Mouse (Mus musculus) common myeloid progenitor, adult 5-6 weeks (primary cell): ENCODE results near the gene Isl1. TPM values are rescaled to one million over a fixed set of nuclear protein-coding genes. Genes with fewer than 3 reads are reported as not detected.

Experiments used
- ATAC-seq: replicated peaks from 2 replicates; pipeline ENCODE4 v1.8.0; 2016; ENCODE audit warnings: low read depth, mild to moderate bottlenecking, moderate TSS enrichment, inconsistent platforms; ENCODE audit not compliant: poor library complexity, severe bottlenecking
- total RNA-seq: library from RNA; stranded (forward); fragments of 200-1000, 187-1606 nt; gene quantifications from 2 replicates; pipeline ENCODE4 v1.2.3, GENCODE M21; 2017

The Isl1 gene
- total RNA-seq = not detected in 2 replicates

GRCm38 (mm10) chr13:116309584-116310462, at the start of gene Isl1:
Isl1 (minus strand) TSS chr13:116309689.
- ATAC-seq = peak; percentile 88

GRCm38 (mm10) chr13:116335763-116336162, 26.3 kb upstream of the Isl1 start:
- ATAC-seq = no peak

- no peak for ATAC-seq
Measured at GRCm38 (mm10) chr13:116313636-116314530, 4.4 kb upstream of the Isl1 start.

GRCm38 (mm10) chr13:116311871-116312720, 2.6 kb upstream of the Isl1 start:
- no peak for ATAC-seq

GRCm38 (mm10) chr13:116311011-116311410, 1.5 kb upstream of the Isl1 start:
- ATAC-seq = no peak

- no peak for ATAC-seq
Measured at GRCm38 (mm10) chr13:116310463-116310765, 925 bp upstream of the Isl1 start.

GRCm38 (mm10) chr13:116308933-116309583, 431 bp downstream of the Isl1 start:
- no peak; the same call in 1 of the 2 replicates for ATAC-seq

GRCm38 (mm10) chr13:116308121-116308932, 1.2 kb downstream of the Isl1 start:
- ATAC-seq = no peak

- ATAC-seq = no peak
Measured at GRCm38 (mm10) chr13:116306591-116306990, 2.9 kb downstream of the Isl1 start.

- ATAC-seq = no peak
Measured at GRCm38 (mm10) chr13:116305721-116306120, 3.8 kb downstream of the Isl1 start.

GRCm38 (mm10) chr13:116304713-116305470, 4.6 kb downstream of the Isl1 start:
- no peak for ATAC-seq

GRCm38 (mm10) chr13:116303766-116304165, 5.7 kb downstream of the Isl1 start:
- ATAC-seq = no peak

GRCm38 (mm10) chr13:116302861-116303260, 6.6 kb downstream of the Isl1 start:
- ATAC-seq = no peak

GRCm38 (mm10) chr13:116301706-116302105, 7.8 kb downstream of the Isl1 start:
- ATAC-seq = no peak

- no peak for ATAC-seq
Measured at GRCm38 (mm10) chr13:116299241-116299640, 10.2 kb downstream of the Isl1 start.

- ATAC-seq = no peak
Measured at GRCm38 (mm10) chr13:116298641-116299170, 10.8 kb downstream of the Isl1 start.

GRCm38 (mm10) chr13:116298001-116298400, 11.5 kb downstream of the Isl1 start:
- no peak for ATAC-seq
